Mouse (Mus musculus) v-Abl transformed pro-B cells (cell line): ENCODE measurements around the gene Slc27a2.

ENCODE experiments used
- in situ Hi-C, 2 experiments: fragments of 400-800 bp; cut with MboI; formaldehyde crosslinking; loops; one replicate each; pipeline ENCODE4 v1.15.1; 2025; ENCODE audit not compliant: unreplicated experiment in 2 of 2

Slc27a2 gene

DNA sequence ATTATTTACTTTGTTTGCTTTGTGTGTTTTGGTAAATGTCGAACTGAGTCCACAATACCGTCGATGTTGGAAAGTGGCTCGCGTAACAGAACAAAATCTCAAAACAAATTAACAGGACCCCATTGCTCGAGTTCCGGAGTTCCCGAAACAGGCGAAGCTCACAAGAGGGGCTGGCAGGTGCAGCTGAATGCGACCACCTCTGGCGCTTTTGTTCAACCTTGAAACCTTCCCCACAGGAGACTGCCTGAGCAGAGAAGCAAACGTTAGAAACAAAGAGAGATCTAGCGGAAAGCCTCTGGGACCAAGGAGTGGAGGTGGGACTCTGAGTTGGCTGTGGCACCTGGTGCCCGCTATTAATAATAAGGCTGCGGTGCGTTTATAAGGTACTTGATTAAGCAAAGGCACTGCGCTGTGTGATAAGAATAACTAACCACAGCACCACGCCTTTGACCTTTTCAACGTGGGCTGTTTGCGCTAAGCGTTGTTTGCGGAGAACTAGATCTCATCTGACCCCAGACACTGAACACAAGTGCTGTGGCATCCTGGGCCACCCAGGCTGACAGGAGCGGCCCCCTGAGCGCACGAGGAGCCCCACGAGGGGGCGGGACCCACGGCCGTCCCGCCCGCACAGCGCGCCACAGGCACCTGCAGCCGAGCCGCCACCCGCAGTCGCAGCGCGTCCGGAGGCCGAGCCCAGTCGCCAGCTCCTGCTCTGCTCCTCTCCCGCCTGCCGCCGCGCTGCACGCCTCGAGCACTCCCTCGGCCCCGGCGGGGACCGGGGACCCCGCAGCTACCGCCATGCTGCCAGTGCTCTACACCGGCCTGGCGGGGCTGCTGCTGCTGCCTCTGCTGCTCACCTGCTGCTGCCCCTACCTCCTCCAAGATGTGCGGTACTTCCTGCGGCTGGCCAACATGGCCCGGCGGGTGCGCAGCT lies at the start of gene Slc27a2:
Gene Slc27a2, plus strand, starts transcription at position 51 of the 934 bp plus-strand sequence.
- in situ Hi-C loops: no loop called here

DNA sequence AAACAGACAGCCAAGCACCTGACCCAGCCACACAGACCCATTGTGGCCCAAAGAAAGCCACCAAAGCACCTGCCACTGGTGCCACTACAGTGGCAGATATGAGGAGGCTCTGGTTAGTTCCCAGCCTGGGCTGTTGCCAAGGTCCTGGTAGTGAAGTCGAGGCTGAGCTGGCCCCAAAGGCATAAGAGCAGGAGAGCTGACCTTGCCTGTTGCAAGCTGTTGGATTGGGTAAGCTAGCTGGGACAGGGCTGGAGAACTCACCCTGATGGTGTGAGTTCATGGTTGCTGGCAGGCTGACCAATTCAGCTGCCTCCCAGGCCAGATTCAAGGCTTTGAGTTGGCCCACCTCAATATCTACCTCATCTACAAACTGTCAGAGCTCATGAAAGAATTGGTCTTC lies 47.1 kb upstream of the Slc27a2 start:
- in situ Hi-C loops: loop anchor here in 1 of 2 experiments (25.0 kb wide), 1 partner anchor 843 kb away; the partner anchor contains the start of gene Eid1

DNA sequence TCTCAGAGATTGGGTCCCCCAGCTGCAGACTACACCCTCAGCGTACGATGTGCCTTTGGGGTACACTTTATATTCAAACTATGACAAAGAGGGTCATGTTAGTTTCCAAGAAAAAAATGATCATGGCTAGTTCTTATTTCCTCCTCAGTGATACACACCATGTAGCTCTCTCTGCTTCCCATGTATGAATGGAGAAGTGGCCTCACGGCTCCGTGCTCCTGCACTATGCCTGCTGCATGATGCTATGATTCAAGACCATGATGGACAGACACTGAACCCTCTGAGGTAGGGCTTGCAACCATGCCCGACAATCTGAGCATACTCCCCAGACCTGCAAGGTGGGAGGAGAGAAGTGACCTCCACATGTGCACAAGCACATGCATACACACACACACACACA lies 44.7 kb upstream of the Slc27a2 start:
- in situ Hi-C loops: loop anchor here in 1 of 2 experiments (25.0 kb wide), 1 partner anchor 845 kb away; the partner anchor contains the start of gene Eid1

DNA sequence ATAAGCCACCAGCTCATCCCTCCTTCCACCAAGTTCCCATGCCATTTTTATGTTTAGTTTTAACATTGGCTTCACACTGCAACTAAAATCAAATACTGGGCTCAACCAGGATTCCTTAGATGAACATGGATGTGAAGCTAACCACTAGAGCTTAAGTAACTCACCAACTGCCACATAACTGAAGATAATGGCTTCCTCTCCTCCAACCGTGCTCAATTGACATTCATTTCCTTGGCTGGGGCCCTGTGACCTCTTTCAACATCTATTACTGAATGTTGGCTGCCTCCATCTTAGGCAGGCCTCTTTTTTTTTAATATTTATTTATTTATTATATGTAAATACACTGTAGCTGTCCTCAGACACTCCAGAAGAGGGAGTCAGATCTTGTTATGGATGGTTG lies 44.0 kb upstream of the Slc27a2 start:
- in situ Hi-C loops: loop anchor here in 1 of 2 experiments (25.0 kb wide), 1 partner anchor 846 kb away; the partner anchor contains the start of gene Eid1

DNA sequence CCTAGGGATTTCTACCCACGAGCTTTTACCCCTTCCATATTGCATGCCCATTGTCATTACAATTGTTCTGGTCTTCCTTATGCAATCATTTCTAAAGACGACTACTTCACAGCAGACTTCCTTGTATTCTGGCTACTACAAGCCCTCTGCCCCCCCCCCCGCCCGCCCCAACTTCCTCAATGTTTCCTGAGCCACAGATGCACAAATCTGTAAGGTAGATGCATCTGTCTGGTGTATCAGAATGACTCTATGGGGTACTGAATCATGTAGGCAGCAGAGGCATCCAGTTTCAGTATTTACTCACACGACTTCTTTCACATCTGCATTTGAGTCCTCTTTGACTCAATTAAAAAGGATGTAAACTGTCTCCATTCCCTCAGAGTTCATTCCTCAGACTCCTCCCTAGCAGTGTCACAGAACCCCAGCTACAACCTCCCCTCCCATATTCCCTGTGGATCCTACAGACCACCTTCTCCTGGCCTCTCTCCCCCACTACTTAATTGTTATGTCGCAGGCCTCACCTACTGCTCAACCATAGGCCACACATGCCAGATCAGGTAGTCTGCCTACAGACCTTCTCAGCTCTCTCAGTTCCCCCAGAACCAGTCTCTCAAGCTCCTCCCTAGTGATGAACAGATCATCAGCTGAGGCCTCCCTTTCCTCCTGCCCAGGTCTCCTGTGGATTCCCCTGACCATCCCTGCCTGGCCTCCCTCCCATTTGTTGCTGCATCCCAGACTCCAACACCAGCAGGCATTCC lies 37.0 kb upstream of the Slc27a2 start:
- in situ Hi-C loops: loop anchor here in 1 of 2 experiments (25.0 kb wide), 1 partner anchor 853 kb away; the partner anchor contains the start of gene Eid1

DNA sequence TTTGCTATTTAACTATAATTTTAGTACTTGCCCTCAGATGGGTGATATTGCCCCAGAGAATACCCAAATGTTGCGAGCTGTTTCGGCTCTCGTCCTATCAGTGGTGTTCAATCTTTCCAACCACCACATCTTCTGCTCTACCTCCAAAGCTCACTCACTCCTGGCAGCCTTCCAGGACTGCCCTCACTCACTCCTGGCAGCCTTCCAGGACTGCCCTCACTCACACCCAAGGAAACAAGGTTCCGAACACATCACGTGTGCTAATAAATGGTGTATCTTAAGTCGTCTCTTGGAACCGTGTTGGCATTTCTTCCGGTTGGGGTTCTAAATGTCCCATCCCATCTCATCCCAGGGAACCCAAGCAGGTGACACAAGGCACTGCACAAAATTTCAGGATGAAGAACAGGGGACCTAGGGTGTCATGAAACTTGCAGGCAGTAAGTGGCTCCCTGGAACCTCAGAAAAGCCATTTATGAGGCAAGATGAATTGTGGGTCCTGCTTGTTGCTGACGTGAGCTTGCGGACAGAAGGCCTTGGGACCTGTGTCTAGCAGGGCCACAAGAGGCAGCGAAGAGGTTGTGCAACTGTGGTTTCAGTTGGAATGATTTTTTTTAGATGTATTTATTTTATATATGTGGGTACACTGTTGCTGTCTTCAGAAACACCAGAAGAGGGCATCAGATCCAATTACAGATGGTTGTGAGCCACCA lies 32.2 kb upstream of the Slc27a2 start:
- in situ Hi-C loops: loop anchor here (5.0 to 25.0 kb wide), 2 partner anchors 858 kb away; partner anchors contain the start of gene Eid1 (in 1 of the 2)

DNA sequence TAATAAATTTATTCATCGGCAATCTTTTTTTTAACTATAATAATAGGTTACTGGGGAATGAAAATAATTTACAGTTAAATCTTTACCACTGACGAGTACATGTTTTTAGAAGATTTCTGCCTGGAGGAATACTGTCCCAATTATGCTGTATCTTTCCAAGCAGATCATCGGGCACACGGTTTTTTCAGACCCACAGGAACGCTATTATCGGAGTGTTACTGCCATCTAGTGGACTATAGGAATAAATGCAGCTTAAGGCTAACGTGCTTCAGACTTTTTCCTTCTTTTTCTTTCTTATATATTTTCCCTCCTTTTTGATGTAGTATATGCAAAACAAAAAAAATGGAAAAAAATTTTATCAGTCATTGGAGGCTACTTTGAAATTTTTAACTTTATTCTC lies 31.4 kb upstream of the Slc27a2 start:
- in situ Hi-C loops: loop anchor here (5.0 to 25.0 kb wide), 2 partner anchors 859 kb away; partner anchors contain the start of gene Eid1 (in 1 of the 2)

DNA sequence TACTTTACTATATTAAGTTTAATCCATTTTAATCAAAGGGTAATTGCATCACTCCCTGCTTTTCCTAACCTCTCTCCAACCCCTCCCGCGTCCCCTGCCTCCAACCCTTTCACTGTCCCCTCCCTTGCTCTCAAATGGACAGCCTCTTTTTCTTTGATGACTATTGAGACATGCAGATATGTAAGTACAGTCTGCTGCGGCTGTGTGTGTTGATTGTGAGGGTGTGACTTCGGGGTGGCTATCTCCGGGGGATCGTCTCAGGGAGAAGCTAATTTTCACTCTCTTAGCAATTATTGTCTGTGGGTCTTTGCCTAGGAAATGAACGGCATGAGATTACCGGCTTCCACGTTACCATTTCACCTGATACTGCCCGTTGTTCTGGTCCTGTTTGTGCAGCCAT lies 30.7 kb upstream of the Slc27a2 start:
- in situ Hi-C loops: loop anchor here (5.0 to 25.0 kb wide), 2 partner anchors 859 kb away; partner anchors contain the start of gene Eid1 (in 1 of the 2)

DNA sequence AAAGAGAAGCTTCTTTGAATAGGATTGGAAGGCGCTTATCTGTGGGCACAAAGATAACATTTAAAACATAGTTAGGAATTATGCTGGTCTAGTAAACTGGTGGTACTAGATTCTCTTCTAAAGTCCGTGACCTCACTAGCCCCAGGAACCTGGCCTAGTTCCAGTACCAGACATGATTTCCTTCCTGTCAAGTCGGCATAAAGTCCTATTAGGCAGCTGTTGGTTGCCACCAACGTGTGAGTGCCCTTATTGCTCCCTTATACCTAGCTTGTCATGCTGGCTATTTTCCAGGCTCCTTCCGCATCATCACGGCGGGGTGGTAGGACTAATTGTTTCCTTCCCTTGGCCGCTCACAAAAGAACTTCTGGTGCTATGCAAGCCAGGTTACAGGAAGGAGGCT lies 30.2 kb upstream of the Slc27a2 start:
- in situ Hi-C loops: loop anchor here (5.0 to 25.0 kb wide), 2 partner anchors 860 kb away; partner anchors contain the start of gene Eid1 (in 1 of the 2)

DNA sequence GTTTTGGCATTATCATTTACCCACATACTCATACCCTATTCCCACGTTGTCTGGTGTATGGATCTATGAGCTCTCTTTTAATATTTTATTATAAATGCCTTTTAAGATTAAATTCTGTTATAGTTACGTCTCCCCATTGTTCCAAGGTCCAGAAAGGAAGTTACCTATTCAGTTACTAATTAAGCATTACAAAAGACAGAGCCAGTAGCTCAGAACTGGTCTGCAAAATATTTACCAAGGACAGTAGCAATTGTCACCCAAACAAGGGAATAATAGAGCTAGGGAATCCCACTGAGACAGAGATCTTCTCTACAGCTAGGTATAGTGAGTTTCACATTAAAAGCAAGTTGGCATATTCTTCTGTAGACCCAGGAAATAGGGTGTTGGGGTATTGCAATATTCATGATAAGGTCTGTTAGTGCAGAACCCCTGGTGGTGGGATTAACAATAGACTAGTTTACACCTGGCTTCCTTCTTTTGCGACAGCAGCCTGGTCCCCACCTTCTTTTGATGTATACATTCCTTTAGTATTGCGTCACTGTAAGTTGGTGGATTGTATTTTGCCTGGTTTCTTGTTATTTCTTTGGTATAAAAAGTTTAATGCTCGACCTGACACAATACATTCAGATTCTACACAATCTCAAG lies 29.0 kb upstream of the Slc27a2 start:
- in situ Hi-C loops: loop anchor here (5.0 to 25.0 kb wide), 2 partner anchors 861 kb away; partner anchors contain the start of gene Eid1 (in 1 of the 2)

DNA sequence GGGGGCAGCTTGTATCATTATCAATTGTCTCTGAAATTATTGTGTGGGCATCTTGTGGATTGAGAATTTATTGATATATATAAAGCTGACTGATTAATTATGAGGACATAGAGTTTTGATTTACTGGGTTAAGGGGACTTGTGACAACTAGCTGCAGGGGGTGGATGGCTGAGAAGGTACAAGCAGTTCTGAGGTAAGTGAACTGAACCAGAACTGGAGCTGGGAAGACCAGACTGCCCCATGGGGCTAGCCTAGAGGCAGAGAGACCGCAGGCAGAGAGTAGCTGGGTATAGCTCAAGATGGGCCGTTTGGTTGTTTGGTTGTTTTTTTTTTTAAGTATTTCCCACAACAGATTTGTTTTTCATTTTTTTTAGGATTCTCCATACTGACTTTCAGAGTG lies 27.9 kb upstream of the Slc27a2 start:
- in situ Hi-C loops: loop anchor here (5.0 to 25.0 kb wide), 2 partner anchors 862 kb away; partner anchors contain the start of gene Eid1 (in 1 of the 2)

DNA sequence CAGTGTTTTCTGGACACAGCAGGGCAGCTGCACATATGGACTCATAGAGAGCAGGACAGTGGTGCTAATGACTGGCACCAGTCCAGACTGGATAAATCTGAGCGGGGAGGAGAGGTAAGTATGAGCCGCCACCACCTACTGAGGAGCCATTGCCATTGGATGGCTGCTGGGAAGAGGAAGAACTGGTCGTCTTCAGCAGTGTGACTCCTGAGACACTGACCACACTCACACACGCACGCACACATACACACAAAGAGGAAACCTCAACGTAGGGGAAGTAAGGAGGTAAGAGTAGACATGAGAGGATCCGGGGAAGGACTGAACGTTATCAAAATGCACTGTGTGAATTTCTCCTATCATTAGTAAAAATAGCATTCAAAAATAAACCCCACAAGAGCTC lies 24.7 kb upstream of the Slc27a2 start:
- in situ Hi-C loops: no loop called here

DNA sequence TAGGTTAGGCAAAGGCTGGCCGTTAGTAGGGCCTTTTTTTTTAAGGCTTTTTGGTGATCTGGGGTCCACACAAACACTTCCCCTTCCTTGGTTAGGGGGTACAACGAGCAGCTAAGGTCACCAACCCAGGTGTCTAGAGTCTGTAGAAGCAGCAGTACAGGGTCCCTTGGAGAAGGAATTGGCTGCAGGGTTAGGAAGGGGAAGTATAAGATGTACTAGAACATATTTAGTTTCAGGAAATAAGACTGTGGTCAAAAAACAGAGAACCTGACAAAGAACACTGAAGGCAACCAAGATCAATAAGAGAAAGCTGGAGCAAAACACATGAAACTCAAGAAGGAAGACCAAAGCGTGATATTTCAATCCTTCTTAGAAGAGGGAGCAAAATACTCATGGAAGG lies 21.6 kb upstream of the Slc27a2 start:
- in situ Hi-C loops: no loop called here

DNA sequence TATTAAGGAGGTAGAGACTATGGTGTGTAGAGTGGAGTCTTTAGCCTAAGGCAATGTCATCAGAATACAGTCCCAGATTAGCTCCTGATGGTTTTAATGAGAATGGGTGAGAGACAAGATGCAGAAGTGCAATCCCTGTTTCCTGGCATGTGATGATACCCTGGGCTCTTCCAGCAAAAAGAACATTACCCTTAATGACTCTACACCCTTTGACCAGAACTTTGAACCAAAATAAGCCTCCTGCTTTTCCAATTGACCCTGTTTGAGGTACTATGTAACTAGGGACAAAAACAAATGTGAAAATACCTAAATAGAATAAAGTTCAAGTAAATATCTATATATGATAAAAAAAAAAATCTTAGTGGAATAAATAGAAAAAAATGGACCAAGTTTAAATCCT lies 14.6 kb upstream of the Slc27a2 start:
- in situ Hi-C loops: no loop called here

DNA sequence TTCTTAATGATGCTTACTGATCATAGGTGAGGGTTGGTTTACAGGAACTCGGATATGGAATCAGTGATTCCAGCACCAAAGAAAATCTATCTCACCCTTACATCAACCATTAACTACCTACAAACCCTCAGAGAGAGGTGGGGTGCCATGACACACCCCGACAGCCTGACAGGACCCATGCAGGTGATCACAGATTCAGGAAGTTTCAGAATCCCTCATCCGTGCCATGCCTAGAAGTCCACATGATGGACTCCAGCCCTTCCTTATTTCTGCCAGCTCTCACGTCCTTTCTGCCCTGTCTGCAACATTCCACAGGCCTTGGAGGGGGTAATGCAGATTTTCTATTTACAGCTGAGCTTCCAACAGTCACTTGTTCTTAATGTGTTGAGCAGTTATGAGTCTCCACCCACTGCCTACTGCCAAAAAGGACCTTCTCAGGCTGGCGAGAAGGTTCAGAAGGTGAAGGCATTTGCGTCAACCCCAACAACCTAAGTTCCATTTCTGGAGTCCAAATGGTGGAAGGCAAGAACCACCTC lies 11.7 kb upstream of the Slc27a2 start:
- in situ Hi-C loops: no loop called here

DNA sequence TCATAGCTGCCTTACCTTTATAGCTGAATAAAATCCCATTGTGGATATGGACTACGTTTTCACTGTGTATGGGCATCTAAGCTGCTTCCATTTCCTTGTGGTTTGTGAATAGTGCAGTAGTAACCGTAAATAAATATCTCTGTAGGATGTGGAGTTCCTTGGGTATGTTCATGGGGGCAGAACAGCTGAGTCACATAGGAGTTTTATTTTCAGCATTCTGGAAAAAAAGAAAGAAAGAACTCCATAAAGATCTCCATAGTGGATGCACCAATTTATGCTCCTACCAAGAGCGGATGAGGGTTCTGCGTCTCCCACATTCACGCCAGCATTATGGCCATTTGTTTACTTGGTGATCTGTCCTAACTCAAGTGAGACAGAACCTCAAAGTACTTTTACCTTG lies 10.0 kb upstream of the Slc27a2 start:
- in situ Hi-C loops: no loop called here

DNA sequence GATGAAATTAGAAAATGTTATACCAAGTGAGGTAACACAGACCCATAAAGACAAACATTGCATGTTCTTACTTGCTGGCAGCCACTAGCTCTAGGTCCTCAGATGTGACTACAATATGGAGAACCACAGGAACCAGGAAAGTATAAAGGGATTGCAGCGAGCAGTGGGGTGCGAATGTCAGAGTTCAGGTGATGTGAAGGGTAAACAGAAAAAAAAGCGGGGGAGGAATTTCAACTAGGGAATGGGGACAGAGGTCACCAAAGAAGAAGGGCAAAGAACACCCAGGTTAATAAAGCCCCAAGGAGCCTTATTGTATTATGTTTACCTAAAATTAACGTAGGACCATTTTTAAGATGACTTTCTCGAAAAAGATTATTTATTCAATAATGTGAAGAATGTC lies 6.9 kb upstream of the Slc27a2 start:
- in situ Hi-C loops: no loop called here

DNA sequence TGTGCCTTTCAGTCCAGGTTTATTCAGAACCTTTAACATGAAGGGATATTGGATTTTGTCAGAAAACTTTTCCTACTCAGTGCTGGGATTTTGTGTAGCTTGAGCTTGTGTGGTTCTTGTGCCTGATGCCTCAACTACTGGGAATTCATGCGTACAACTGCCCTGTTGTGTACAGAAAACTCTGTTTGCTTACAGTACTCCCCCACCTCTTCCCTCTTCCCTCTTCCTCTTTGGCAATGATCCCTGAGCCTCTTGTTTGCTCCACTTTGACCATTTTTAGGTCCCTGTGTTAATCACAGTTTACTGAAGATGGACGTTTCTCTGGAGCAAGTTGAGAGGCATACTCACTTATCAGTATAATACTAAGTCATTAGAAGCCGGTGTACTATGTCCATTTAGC lies 5.8 kb upstream of the Slc27a2 start:
- in situ Hi-C loops: no loop called here

DNA sequence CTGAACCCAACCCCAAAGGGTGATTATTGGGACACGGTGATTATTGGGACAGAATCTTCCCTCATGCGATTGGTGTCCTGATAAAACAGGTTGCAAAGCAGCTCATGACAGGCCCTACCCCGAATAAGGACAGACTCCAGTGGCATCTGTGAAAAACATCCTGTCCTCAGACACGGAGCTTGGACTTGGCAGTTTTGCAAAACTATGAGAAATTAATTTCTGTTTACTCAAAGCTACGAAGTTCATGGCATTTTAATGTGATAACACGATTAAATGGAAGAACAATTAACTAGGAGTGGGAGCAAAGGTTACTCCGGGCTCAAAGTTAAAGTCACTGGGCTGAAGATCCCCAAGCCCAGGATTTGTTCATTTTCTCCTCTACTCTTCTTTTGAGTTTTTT lies 2.5 kb upstream of the Slc27a2 start:
- in situ Hi-C loops: no loop called here
